Mouse (Mus musculus): ENCODE measurements around the gene Gins2. TPM values are rescaled to one million over a fixed set of nuclear protein-coding genes. Genes with fewer than 3 reads are reported as not detected.
A peak's percentile ranks its signal among the peaks of the same experiment; 100 is the strongest.

Gins2 gene
- polyA plus RNA-seq, 1 experiment from 2014 or later: 22.0 TPM

DNA sequence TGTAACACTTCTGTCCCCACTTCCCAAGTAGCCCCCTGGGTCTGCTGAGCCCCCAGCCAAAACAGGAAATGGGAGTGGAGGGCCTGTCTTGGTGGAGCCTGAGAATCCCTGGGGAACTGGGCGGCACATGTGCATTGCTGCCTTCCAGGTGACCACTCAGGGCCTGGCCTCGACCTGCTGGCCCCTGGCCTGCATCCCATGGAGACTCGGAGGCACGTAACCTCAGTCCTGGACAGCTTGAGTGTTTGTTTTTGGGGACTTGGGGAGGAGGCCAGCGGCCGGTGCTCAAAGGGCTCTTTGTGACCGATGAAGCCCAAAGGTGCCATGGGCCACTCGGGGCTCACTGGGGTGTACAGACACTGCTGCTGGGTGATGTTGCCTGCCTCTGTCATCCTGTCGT lies 41.5 kb downstream of the Gins2 start:
- H3K36me3 ChIP-seq (ENCODE audit: control insufficient read depth, insufficient read depth, low read length): no peaks in the 10 kb centered on the region
- ATAC-seq: no peak
- H3K4me1 ChIP-seq (ENCODE audit: control insufficient read depth, insufficient read depth, low read depth, low read length): peaks cover 63% of the 10 kb centered on the region
- H3K4me2 ChIP-seq (ENCODE audit: low read length): no peak overlapping the region
- H3K9me3 ChIP-seq (ENCODE audit: control insufficient read depth, low read length): no peaks in the 10 kb centered on the region
- H3K9ac ChIP-seq (ENCODE audit: low read depth, low read length): no peak overlapping the region
- H3K27me3 ChIP-seq (replicated peaks; ENCODE audit: control insufficient read depth, insufficient read depth, low read length): no peaks in the 10 kb centered on the region
- H3K27ac ChIP-seq (ENCODE audit: low read depth, low read length): no peak overlapping the region
- no peak overlapping the region for H3K4me3 ChIP-seq (ENCODE audit: low read length)
- WGBS: 68% methylated on average over 9 of the region's 9 CpGs

DNA sequence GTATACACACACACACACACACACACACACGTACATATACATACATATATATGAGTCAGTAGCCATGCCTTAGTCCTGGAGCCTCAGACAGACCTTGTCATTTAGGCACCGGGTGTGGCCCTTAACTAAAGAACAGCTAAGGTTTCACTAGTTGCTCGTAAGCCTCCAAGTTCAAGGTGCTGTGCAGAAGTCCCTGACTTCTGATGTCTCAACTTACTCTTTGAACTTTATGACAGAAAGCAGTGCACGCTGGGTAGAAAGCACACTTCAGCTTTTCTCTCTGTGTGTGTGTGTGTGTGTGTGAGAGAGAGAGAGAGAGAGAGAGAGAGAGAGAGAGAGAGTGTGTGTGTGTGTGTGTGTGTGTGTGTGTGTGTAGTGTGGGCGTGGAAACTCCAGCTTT lies 44.9 kb downstream of the Gins2 start:
- Histone ChIP-seq H3K4me2 (ENCODE audit: low read length) (no peak overlapping the region), H3K27me3 (replicated peaks; ENCODE audit: control insufficient read depth, insufficient read depth, low read length) (no peaks in the 10 kb centered on the region), H3K27ac (ENCODE audit: low read depth, low read length) (no peak overlapping the region), H3K9ac (ENCODE audit: low read depth, low read length) (no peak overlapping the region), H3K4me1 (ENCODE audit: control insufficient read depth, insufficient read depth, low read depth, low read length) (peaks cover 47% of the 10 kb centered on the region), H3K36me3 (ENCODE audit: control insufficient read depth, insufficient read depth, low read length) (no peaks in the 10 kb centered on the region), H3K9me3 (ENCODE audit: control insufficient read depth, low read length) (no peaks in the 10 kb centered on the region), H3K4me3 (ENCODE audit: low read length) (no peak overlapping the region)
- 88% methylated on average over 5 of the region's 5 CpGs for WGBS
- ATAC-seq: no peak

DNA sequence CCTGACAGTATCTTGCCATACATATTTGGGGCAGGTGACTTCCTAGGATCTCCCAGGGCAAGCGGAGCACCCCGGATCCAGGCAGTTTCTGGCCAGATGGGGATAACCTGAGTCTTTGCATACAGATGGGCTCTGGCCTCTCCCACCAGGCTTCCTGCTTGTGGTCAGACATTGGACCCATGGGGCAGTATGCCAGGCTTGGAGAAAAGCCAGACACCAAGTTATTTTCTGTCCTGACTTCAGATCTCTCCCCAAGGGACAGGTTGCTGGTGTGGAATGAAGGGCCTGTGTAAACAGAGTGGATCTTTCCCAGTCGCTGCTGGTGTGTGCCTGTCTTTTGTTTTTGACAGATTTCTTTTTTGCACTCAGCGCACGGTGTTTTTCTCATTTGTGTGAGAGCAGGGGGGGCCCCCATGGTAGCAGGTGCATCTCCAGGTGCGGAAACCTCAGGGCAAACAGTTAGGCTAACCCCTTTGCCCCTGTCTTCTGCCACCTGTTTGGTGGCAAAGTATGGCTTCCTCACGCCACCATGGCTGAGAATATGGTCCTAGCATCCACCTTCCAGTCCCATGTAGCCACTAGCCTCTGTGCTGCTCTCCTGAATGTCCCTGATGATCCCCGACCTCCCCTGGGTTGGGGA lies 45.6 kb downstream of the Gins2 start:
- H3K27ac ChIP-seq (ENCODE audit: low read depth, low read length): no peak overlapping the region
- no peak overlapping the region for H3K4me3 ChIP-seq (ENCODE audit: low read length)
- peaks cover 47% of the 10 kb centered on the region for H3K4me1 ChIP-seq (ENCODE audit: control insufficient read depth, insufficient read depth, low read depth, low read length)
- H3K9me3 ChIP-seq (ENCODE audit: control insufficient read depth, low read length): no peaks in the 10 kb centered on the region
- WGBS: 55% methylated on average over 8 of the region's 8 CpGs
- no peak overlapping the region for H3K4me2 ChIP-seq (ENCODE audit: low read length)
- no peak for ATAC-seq
- H3K27me3 ChIP-seq (replicated peaks; ENCODE audit: control insufficient read depth, insufficient read depth, low read length): no peaks in the 10 kb centered on the region
- no peak overlapping the region; the same call in 1 of the 2 replicates for H3K9ac ChIP-seq (ENCODE audit: low read depth, low read length)
- H3K36me3 ChIP-seq (ENCODE audit: control insufficient read depth, insufficient read depth, low read length): no peaks in the 10 kb centered on the region

DNA sequence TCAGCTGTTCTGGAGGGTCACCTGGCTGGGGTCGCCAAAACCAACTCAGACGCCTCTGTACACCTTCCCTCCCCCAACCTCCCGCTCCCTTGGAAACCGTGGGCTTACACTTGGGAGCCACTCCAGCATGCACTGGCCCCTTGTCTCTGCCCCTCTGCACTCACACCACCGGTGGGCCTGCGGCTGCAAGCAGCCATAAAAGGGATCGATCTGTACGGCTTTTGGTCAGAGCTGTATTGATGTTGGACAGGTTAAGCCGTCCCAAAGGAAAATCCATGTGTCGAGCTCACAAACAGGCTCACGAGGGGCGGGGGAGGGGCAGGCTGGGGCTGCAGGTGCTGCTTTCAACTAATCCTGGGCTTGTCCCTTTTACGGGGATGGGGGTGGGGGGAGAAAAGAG lies 46.1 kb downstream of the Gins2 start:
- peak overlapping the region; percentile 38 for H3K9ac ChIP-seq (ENCODE audit: low read depth, low read length)
- WGBS: 16% methylated on average over 13 of the region's 13 CpGs
- no peaks in the 10 kb centered on the region for H3K9me3 ChIP-seq (ENCODE audit: control insufficient read depth, low read length)
- no peak overlapping the region for H3K27ac ChIP-seq (ENCODE audit: low read depth, low read length)
- H3K27me3 ChIP-seq (replicated peaks; ENCODE audit: control insufficient read depth, insufficient read depth, low read length): no peaks in the 10 kb centered on the region
- no peaks in the 10 kb centered on the region for H3K36me3 ChIP-seq (ENCODE audit: control insufficient read depth, insufficient read depth, low read length)
- H3K4me3 ChIP-seq (ENCODE audit: low read length): no peak overlapping the region
- no peak overlapping the region for H3K4me2 ChIP-seq (ENCODE audit: low read length)
- H3K4me1 ChIP-seq (ENCODE audit: control insufficient read depth, insufficient read depth, low read depth, low read length): peaks cover 47% of the 10 kb centered on the region
- no peak for ATAC-seq

DNA sequence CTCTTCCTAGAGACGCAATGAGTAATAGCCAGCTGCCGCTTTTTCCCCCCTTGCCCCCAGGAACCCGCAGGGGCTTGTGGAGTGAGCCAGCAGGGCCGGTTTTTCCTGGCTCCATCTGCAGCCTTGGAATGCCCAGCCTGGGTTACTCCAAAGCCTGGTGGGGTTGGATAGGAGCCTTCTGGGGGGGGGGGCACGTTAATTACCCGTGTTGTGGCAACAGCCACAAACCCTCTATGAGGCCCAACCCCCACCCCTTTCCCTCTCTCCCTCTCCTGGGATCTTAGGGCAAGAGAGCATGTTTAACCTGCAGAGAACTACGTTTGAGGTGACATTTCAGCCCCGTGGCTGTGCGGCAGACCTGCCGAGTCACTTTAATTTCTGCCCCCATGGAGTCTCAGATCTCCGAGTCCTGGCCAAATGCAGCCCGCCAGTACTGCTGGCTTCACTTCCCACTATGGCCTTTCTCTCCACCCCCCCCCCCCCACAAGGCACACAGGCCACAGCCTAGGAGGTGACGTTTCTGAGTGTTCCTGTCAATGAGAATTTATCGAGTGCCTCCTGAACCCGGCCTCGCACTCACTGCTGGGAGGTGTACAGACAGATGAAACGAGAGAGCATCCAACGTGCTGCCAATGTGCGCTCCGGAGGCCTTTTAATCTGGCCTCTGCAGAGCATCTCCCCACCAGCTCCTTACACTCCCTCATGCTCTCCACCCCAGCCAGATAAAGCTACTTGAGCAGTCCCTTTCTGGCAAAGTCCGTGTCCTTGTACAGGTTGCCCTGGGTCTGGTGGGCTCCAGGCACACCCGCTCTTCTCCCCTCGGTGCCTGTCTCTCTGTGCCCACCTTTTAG lies 49.1 kb downstream of the Gins2 start:
- Histone ChIP-seq H3K4me3 (ENCODE audit: low read length) (no peak overlapping the region), H3K4me1 (ENCODE audit: control insufficient read depth, insufficient read depth, low read depth, low read length) (peaks cover 64% of the 10 kb centered on the region), H3K27ac (ENCODE audit: low read depth, low read length) (peak overlapping the region; percentile 94), H3K4me2 (ENCODE audit: low read length) (peak overlapping the region; percentile 97), H3K9ac (ENCODE audit: low read depth, low read length) (peak overlapping the region; percentile 38), H3K27me3 (replicated peaks; ENCODE audit: control insufficient read depth, insufficient read depth, low read length) (no peaks in the 10 kb centered on the region), H3K9me3 (ENCODE audit: control insufficient read depth, low read length) (no peaks in the 10 kb centered on the region), H3K36me3 (ENCODE audit: control insufficient read depth, insufficient read depth, low read length) (no peaks in the 10 kb centered on the region)
- WGBS: 24% methylated on average over 23 of the region's 23 CpGs
- no peak for ATAC-seq

DNA sequence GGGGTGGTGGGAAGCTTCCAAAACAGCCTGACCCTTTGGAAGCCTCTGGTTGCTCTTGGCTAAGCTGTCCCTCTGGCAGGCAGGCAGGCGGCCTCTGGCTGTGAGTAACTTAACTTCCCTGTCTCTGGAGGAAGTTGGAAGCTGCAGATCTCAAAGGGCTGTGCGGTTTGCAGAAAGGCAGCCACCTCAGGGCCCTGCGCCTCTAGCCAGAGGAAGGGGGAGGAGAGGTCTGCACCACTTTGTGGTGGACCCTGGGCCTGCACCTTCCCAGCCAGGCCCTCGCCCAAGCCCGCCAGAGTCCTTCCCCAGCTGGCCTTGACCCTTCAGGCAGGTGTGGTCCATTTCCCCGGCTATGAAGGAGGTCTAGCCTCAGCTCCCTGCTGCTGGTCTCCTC lies 49.7 kb downstream of the Gins2 start:
- Histone ChIP-seq H3K9ac (ENCODE audit: low read depth, low read length) (peak overlapping the region; percentile 15), H3K27me3 (replicated peaks; ENCODE audit: control insufficient read depth, insufficient read depth, low read length) (no peaks in the 10 kb centered on the region), H3K9me3 (ENCODE audit: control insufficient read depth, low read length) (no peaks in the 10 kb centered on the region), H3K36me3 (ENCODE audit: control insufficient read depth, insufficient read depth, low read length) (no peaks in the 10 kb centered on the region), H3K27ac (ENCODE audit: low read depth, low read length) (peak overlapping the region; percentile 94), H3K4me3 (ENCODE audit: low read length) (no peak overlapping the region; the same call in 1 of the 2 replicates), H3K4me2 (ENCODE audit: low read length) (peak overlapping the region; percentile 97), H3K4me1 (ENCODE audit: control insufficient read depth, insufficient read depth, low read depth, low read length) (peaks cover 68% of the 10 kb centered on the region)
- WGBS: 21% methylated on average over 6 of the region's 6 CpGs
- no peak for ATAC-seq

DNA sequence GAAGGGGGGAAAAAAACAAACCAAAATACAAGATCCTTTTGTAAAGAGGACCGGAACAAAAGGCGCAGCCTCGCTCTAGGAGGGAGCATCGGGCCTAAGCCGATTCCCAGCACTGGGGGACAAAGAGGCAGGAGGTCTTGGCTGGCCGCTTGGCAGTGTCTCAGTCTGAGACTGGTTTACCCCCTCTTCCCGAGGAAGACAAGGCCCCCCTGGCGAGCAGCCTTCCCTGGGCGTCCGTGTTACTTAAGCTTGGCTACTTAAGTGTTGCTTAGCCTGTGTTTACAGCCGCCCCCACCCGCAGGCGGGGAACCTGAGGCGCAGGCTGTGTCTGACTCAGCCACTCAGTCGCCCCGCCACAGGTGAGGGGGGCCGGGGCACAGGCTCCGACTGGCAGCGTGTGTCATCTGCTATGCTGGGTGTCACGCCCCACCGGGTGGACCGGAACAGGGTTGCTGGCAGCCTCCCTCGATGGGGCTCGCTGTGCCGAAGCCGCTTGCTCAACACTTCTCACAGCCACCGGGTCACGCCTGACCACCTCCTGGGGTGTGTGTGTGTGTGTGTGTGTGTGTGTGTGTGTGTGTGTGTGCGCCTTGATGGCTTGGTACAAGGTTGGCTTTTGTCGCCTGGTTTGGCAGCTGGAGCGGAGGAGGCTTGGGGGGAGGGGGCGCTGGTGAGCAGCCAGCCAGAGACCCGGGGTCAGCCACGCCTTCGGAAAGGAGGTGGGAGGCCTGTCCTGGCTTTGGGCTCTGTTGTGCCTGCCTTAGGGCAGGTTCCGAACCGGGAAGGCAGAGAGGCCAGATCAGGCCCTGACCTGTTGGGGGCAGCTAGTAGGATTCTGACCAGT lies 50.5 kb downstream of the Gins2 start:
- Histone ChIP-seq H3K9ac (ENCODE audit: low read depth, low read length) (peak overlapping the region; percentile 75), H3K27ac (ENCODE audit: low read depth, low read length) (peak overlapping the region; percentile 94), H3K4me1 (ENCODE audit: control insufficient read depth, insufficient read depth, low read depth, low read length) (peaks cover 72% of the 10 kb centered on the region), H3K36me3 (ENCODE audit: control insufficient read depth, insufficient read depth, low read length) (no peaks in the 10 kb centered on the region), H3K4me2 (ENCODE audit: low read length) (peak overlapping the region; percentile 97), H3K4me3 (ENCODE audit: low read length) (peak overlapping the region; percentile 62), H3K27me3 (replicated peaks; ENCODE audit: control insufficient read depth, insufficient read depth, low read length) (no peaks in the 10 kb centered on the region), H3K9me3 (ENCODE audit: control insufficient read depth, low read length) (no peaks in the 10 kb centered on the region)
- ATAC-seq: peak; percentile 42; the same call in 1 of the 2 replicates
- 2% methylated on average over 37 of the region's 37 CpGs for WGBS

DNA sequence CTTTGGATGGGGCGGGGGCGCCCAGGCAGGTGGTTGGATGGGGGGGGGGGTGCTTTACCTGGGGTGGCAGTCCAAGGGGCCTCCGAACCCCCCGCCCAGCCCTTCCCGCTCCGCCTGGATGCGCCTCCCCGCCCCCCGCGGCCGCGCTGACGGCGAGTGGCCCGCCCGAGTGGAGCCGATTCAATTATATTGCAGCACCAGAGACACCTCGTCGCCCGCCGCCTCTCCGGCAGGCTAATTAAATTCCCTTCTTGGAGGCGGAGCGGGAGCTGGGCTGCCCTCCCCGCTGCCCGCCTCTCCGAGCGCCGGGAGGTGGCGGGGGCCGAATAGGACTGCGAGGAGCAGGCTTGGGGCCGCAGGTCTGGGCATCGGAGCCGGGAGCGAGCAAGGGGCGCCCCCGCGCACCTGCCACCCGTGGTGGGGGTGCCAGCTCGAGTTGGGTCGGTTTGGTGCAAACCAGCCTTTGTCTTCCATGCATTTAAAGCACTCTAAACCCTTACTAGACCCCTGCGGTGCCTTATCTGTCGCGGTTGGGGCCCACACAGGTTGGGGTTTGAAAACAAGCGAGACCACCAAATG lies 51.2 kb downstream of the Gins2 start:
- WGBS: 1% methylated on average over 32 of the region's 46 CpGs
- H3K9me3 ChIP-seq (ENCODE audit: control insufficient read depth, low read length): no peaks in the 10 kb centered on the region
- peak overlapping the region; percentile 97 for H3K4me2 ChIP-seq (ENCODE audit: low read length)
- peaks cover 72% of the 10 kb centered on the region for H3K4me1 ChIP-seq (ENCODE audit: control insufficient read depth, insufficient read depth, low read depth, low read length)
- ATAC-seq: peak; percentile 48
- peak overlapping the region; percentile 62 for H3K4me3 ChIP-seq (ENCODE audit: low read length)
- no peaks in the 10 kb centered on the region for H3K27me3 ChIP-seq (replicated peaks; ENCODE audit: control insufficient read depth, insufficient read depth, low read length)
- H3K9ac ChIP-seq (ENCODE audit: low read depth, low read length): peak overlapping the region; percentile 75
- H3K27ac ChIP-seq (ENCODE audit: low read depth, low read length): peak overlapping the region; percentile 94
- no peaks in the 10 kb centered on the region for H3K36me3 ChIP-seq (ENCODE audit: control insufficient read depth, insufficient read depth, low read length)

All from hindbrain, embryonic 16.5 days (tissue).